Mouse (Mus musculus): ENCODE measurements at regions not wholly inside any gene's neighbourhood (a gene's known extent, or its start where the extent isn't known, plus 50 kb on each side); places are given as distances from the start of the nearest gene placed in this dataset.

GRCm38 (mm10) chr12:95133482-95133881, 558.5 kb upstream of the Flrt2 start:
- TF ChIP-seq POLR2A (IDR thresholded peaks at IDR 0.05; ENCODE audit: borderline replicate concordance, extremely low read depth, insufficient read depth, insufficient read length, poor library complexity, severe bottlenecking) (no peak), CTCF (IDR thresholded peaks at IDR 0.05; ENCODE audit: borderline replicate concordance, extremely low read depth, insufficient read depth, insufficient read length) (no peak)
